Mouse (Mus musculus) midbrain, embryonic 16.5 days (tissue): ENCODE results near the gene Fstl3. TPM values are rescaled to one million over a fixed set of nuclear protein-coding genes. Genes with fewer than 3 reads are reported as not detected.

Experiments
- ATAC-seq: fragments of 200-750 bp; cut with Nextera tagmentation; 2 replicates; pipeline ENCODE4 v1.8.0; 2017; ENCODE audit warnings: moderate TSS enrichment
- H3K27ac ChIP-seq: fragments of 300-500 bp; sonication (generic); 2 replicates; pipeline ENCODE4 v1.5.1; 2014; ENCODE audit warnings: mild to moderate bottlenecking, low read length, mixed read lengths
- H3K27me3 ChIP-seq: fragments of 300-500 bp; sonication (generic); 2 replicates; pipeline ENCODE4 v1.6.1; 2014; ENCODE audit warnings: low read depth, low read length, mixed read lengths; ENCODE audit not compliant: control insufficient read depth, insufficient read depth
- H3K36me3 ChIP-seq: fragments of 300-500 bp; sonication (generic); 2 replicates; pipeline ENCODE4 v1.6.1; 2014; ENCODE audit warnings: mild to moderate bottlenecking, low read length, moderate library complexity, mixed read lengths; ENCODE audit not compliant: control insufficient read depth, insufficient read depth
- H3K4me1 ChIP-seq: fragments of 300-500 bp; sonication (generic); 2 replicates; pipeline ENCODE4 v1.6.1; 2014; ENCODE audit warnings: mild to moderate bottlenecking, low read length, mixed read lengths; ENCODE audit not compliant: control insufficient read depth, insufficient read depth
- H3K4me2 ChIP-seq: fragments of 300-500 bp; sonication (generic); 2 replicates; pipeline ENCODE4 v1.6.1; 2014; ENCODE audit warnings: mild to moderate bottlenecking, low read length, mixed read lengths
- H3K4me3 ChIP-seq: fragments of 300-500 bp; sonication (generic); 2 replicates; pipeline ENCODE4 v1.5.1; 2014; ENCODE audit warnings: low read depth, mild to moderate bottlenecking, low read length, moderate library complexity, mixed read lengths
- H3K9ac ChIP-seq: fragments of 300-500 bp; sonication (generic); 2 replicates; pipeline ENCODE4 v1.6.1; 2014; ENCODE audit warnings: low read depth, low read length, mixed read lengths
- H3K9me3 ChIP-seq: fragments of 300-500 bp; sonication (generic); replicated peaks from 2 replicates; pipeline ENCODE4 v1.6.1; 2014; ENCODE audit warnings: mild to moderate bottlenecking, low read length, mixed read lengths; ENCODE audit not compliant: control insufficient read depth, poor library complexity, severe bottlenecking
- WGBS: fragments of 180-500 bp; shearing (Covaris S2); extraction: QIAGEN DNeasy Blood & Tissue Kit; methylation state at CpG from one replicate; pipeline ENCODE4 v1.1.7; 2014; 5-methylcytosine and 5-hydroxymethylcytosine counted together
- polyA plus RNA-seq: library from polyadenylated mRNA; unstranded; fragments of >200 nt; fragmentation: Nextera tagmentation; extraction: Ambion mirVana; gene quantifications from 2 replicates; pipeline ENCODE4 v1.2.1, GENCODE M21; 2015

The Fstl3 gene
- polyA plus RNA-seq, 1 experiment from 2014 or later, result 3.5 TPM

- no peak overlapping the region for H3K9ac ChIP-seq
- H3K27ac ChIP-seq, result no peak overlapping the region
- peak; percentile 36; the same call in 1 of the 2 replicates for ATAC-seq
- WGBS, result 29% methylated on average over 15 of the region's 15 CpGs
- no peak overlapping the region for H3K4me3 ChIP-seq
- no peak overlapping the region for H3K4me2 ChIP-seq
- no peaks in the 10 kb centered on the region for H3K27me3 ChIP-seq
- H3K9me3 ChIP-seq, result no peaks in the 10 kb centered on the region
- peaks cover 51% of the 10 kb centered on the region for H3K36me3 ChIP-seq
- H3K4me1 ChIP-seq, result peaks cover 5% of the 10 kb centered on the region; the same call in 1 of the 2 replicates
Observed at GRCm38 (mm10) chr10:79811736-79812637, 34.9 kb downstream of the Fstl3 start.

- ATAC-seq, result no peak; the same call in 1 of the 2 replicates
- H3K9me3 ChIP-seq, result no peaks in the 10 kb centered on the region
- H3K9ac ChIP-seq, result no peak overlapping the region
- peaks cover 5% of the 10 kb centered on the region; the same call in 1 of the 2 replicates for H3K4me1 ChIP-seq
- H3K4me2 ChIP-seq, result no peak overlapping the region
- H3K4me3 ChIP-seq, result no peak overlapping the region
- H3K27ac ChIP-seq, result peak overlapping the region; percentile 22; the same call in 1 of the 2 replicates
- peaks cover 46% of the 10 kb centered on the region for H3K36me3 ChIP-seq
- no peaks in the 10 kb centered on the region for H3K27me3 ChIP-seq
- 72% methylated on average over 5 of the region's 5 CpGs for WGBS
Observed at GRCm38 (mm10) chr10:79814271-79814842, 37.3 kb downstream of the Fstl3 start.

- peaks cover 5% of the 10 kb centered on the region; the same call in 1 of the 2 replicates for H3K4me1 ChIP-seq
- no peak overlapping the region for H3K4me3 ChIP-seq
- ATAC-seq, result no peak
- no peak overlapping the region for H3K27ac ChIP-seq
- H3K9me3 ChIP-seq, result no peaks in the 10 kb centered on the region
- 87% methylated on average over 12 of the region's 12 CpGs for WGBS
- no peaks in the 10 kb centered on the region for H3K27me3 ChIP-seq
- no peak overlapping the region for H3K4me2 ChIP-seq
- peaks cover 56% of the 10 kb centered on the region for H3K36me3 ChIP-seq
- H3K9ac ChIP-seq, result no peak overlapping the region
Observed at GRCm38 (mm10) chr10:79815671-79816494, 38.8 kb downstream of the Fstl3 start.

GRCm38 (mm10) chr10:79817111-79817510 lies 40.0 kb downstream of the Fstl3 start:
- Histone ChIP-seq H3K9me3 (no peaks in the 10 kb centered on the region), H3K4me2 (no peak overlapping the region), H3K27me3 (no peaks in the 10 kb centered on the region), H3K4me1 (peaks cover 5% of the 10 kb centered on the region; the same call in 1 of the 2 replicates), H3K36me3 (peaks cover 48% of the 10 kb centered on the region), H3K4me3 (no peak overlapping the region), H3K27ac (no peak overlapping the region), H3K9ac (no peak overlapping the region)
- no peak for ATAC-seq
- WGBS, result 82% methylated on average over 2 of the region's 2 CpGs

GRCm38 (mm10) chr10:79818225-79818624 lies 41.2 kb downstream of the Fstl3 start:
- 65% methylated on average over 4 of the region's 4 CpGs for WGBS
- Histone ChIP-seq H3K9ac (no peak overlapping the region), H3K4me3 (no peak overlapping the region), H3K27ac (no peak overlapping the region), H3K4me1 (peaks cover 5% of the 10 kb centered on the region; the same call in 1 of the 2 replicates), H3K9me3 (no peaks in the 10 kb centered on the region), H3K36me3 (peaks cover 45% of the 10 kb centered on the region), H3K4me2 (no peak overlapping the region), H3K27me3 (no peaks in the 10 kb centered on the region)
- no peak for ATAC-seq

- Histone ChIP-seq H3K36me3 (peaks cover 40% of the 10 kb centered on the region), H3K9me3 (no peaks in the 10 kb centered on the region), H3K4me1 (peaks cover 2% of the 10 kb centered on the region; the same call in 1 of the 2 replicates), H3K27ac (no peak overlapping the region), H3K4me3 (no peak overlapping the region), H3K27me3 (no peaks in the 10 kb centered on the region), H3K9ac (no peak overlapping the region), H3K4me2 (no peak overlapping the region)
- whole genome bisulfite sequencing, result 96% methylated on average over 17 of the region's 17 CpGs
- ATAC-seq, result no peak
Observed at GRCm38 (mm10) chr10:79819606-79820005, 42.5 kb downstream of the Fstl3 start.

- peaks cover 35% of the 10 kb centered on the region for H3K36me3 ChIP-seq
- H3K4me3 ChIP-seq, result no peak overlapping the region
- 94% methylated on average over 8 of the region's 8 CpGs for WGBS
Observed at GRCm38 (mm10) chr10:79820277-79820676, 43.2 kb downstream of the Fstl3 start.

GRCm38 (mm10) chr10:79820782-79821181 lies 43.7 kb downstream of the Fstl3 start, which contains the start of gene Misp:
Misp (plus strand) TSS chr10:79820989.
- WGBS, result 68% methylated on average over 11 of the region's 11 CpGs
- Histone ChIP-seq H3K27me3 (no peaks in the 10 kb centered on the region), H3K36me3 (peaks cover 30% of the 10 kb centered on the region), H3K4me3 (no peak within 1 kb of the TSS), H3K4me2 (no peak within 1 kb of the TSS), H3K27ac (no peak within 1 kb of the TSS), H3K4me1 (no peaks in the 10 kb centered on the region), H3K9me3 (no peaks in the 10 kb centered on the region), H3K9ac (no peak within 1 kb of the TSS)
- no peak for ATAC-seq

More at GRCm38 (mm10) chr10:79820277-79820676, 43.2 kb downstream of the Fstl3 start:
- Histone ChIP-seq H3K9me3 (no peaks in the 10 kb centered on the region), H3K27me3 (no peaks in the 10 kb centered on the region), H3K4me2 (no peak overlapping the region), H3K4me1 (no peaks in the 10 kb centered on the region), H3K27ac (no peak overlapping the region), H3K9ac (no peak overlapping the region)
- ATAC-seq, result no peak
